Comparison of ENCODE assay signal across 9 mouse cellular contexts in genomic region chr17:7939640-7940039, GRCm38 (mm10). TPM values are rescaled to one million over a fixed set of nuclear protein-coding genes. Genes with fewer than 3 reads are reported as not detected.
DNase-seq lines count a peak whose midpoint lies in the region; ATAC-seq and TF ChIP-seq lines count a peak whose summit lies in the region.
"Had no signal": no experiment of that assay in that cellular context is flagged by ENCODE, and none has a peak within 500 bp of the region (broad histone marks: within the 10 kb centered on the region; RNA-seq: fewer than 3 reads in every experiment).

No protein-coding gene starts in this region.

- H3K4me2 ChIP-seq in forebrain, postnatal 0 days (ENCODE audit: low read depth), result no peak overlapping the region
- H3K4me2 ChIP-seq in forebrain, embryonic 16.5 days (ENCODE audit: low read length), result no peak overlapping the region
- H3K4me2 ChIP-seq: heart, embryonic 15.5 days had no signal

- H3K9me3 ChIP-seq in forebrain, postnatal 0 days (ENCODE audit: low read length), result no peaks in the 10 kb centered on the region
- H3K9me3 ChIP-seq in forebrain, embryonic 16.5 days (ENCODE audit: control insufficient read depth, low read length), result no peaks in the 10 kb centered on the region
- H3K9me3 ChIP-seq: heart, embryonic 15.5 days had no signal

- 0 out of 2 replicates have a peak, but pooled peaks cover under 1% of the 10 kb centered on the region for H3K4me1 ChIP-seq in forebrain, postnatal 0 days (ENCODE audit: insufficient read depth)
- no peaks in the 10 kb centered on the region for H3K4me1 ChIP-seq in forebrain, embryonic 16.5 days (replicated peaks; ENCODE audit: control insufficient read depth, insufficient read depth, low read length)
- H3K4me1 ChIP-seq: heart, embryonic 15.5 days had no signal

- ATAC-seq in forebrain, postnatal 0 days, result no peak
- ATAC-seq in forebrain, embryonic 16.5 days, result no peak
- peak; percentile 87 for ATAC-seq in common myeloid progenitor, adult 5-6 weeks (replicated peaks; ENCODE audit: low read depth, poor library complexity, severe bottlenecking)

- no peak overlapping the region for H3K4me3 ChIP-seq in forebrain, postnatal 0 days (ENCODE audit: low read depth, low read length)
- no peak overlapping the region for H3K4me3 ChIP-seq in forebrain, embryonic 16.5 days (replicated peaks; ENCODE audit: low read length)
- H3K4me3 ChIP-seq: heart, embryonic 15.5 days had no signal

- peak; percentile 35 for DNase-seq in forebrain, postnatal 0 days
- DNase-seq in ovary, postnatal 36 days (ENCODE audit: low spot score), result peak; percentile 19
- DNase-seq in ovary, postnatal 10 days (ENCODE audit: low spot score), result no peak
- peak; percentile 50 to 60 for DNase-seq in left cerebral cortex, postnatal 14 days (ENCODE audit: low spot score in 2 of 2)
- peak; percentile 48 for DNase-seq in right cerebral cortex, postnatal 14 days
- DNase-seq in c-Kit-positive CD71-positive TER-119-positive erythroid progenitor cells, embryonic 14.5 days (ENCODE audit: low spot score), result no peak

- no peaks in the 10 kb centered on the region for H3K27me3 ChIP-seq in forebrain, postnatal 0 days (ENCODE audit: insufficient read depth, low read length)
- no peaks in the 10 kb centered on the region for H3K27me3 ChIP-seq in forebrain, embryonic 16.5 days (replicated peaks; ENCODE audit: control insufficient read depth, insufficient read depth, low read length)
- H3K27me3 ChIP-seq: heart, embryonic 15.5 days had no signal

- H3K9ac ChIP-seq in forebrain, postnatal 0 days, result no peak overlapping the region
- H3K9ac ChIP-seq in forebrain, embryonic 16.5 days (replicated peaks; ENCODE audit: low read depth, low read length), result no peak overlapping the region
- H3K9ac ChIP-seq: heart, embryonic 15.5 days had no signal

- no peak overlapping the region for H3K27ac ChIP-seq in forebrain, postnatal 0 days (ENCODE audit: low read depth, low read length)
- H3K27ac ChIP-seq in forebrain, embryonic 16.5 days (ENCODE audit: low read length), result no peak overlapping the region
- H3K27ac ChIP-seq: heart, embryonic 15.5 days had no signal

- H3K36me3 ChIP-seq in forebrain, postnatal 0 days (ENCODE audit: insufficient read depth), result no peaks in the 10 kb centered on the region
- no peaks in the 10 kb centered on the region for H3K36me3 ChIP-seq in forebrain, embryonic 16.5 days (ENCODE audit: control insufficient read depth, insufficient read depth)
- H3K36me3 ChIP-seq: heart, embryonic 15.5 days had no signal

- intact Hi-C loops in left cerebral cortex, postnatal 14 days (cut with DNase I), result loop anchor here (2.0 to 10.0 kb wide), 2 partner anchors 71 to 995 kb away; partner anchors contain the start of gene Rsph3b

- 60% methylated on average over 8 of the region's 8 CpGs for WGBS in forebrain, postnatal 0 days
- 74% methylated on average over 8 of the region's 8 CpGs for WGBS in forebrain, embryonic 16.5 days

- TF ChIP-seq CTCF in forebrain, postnatal 0 days (IDR thresholded peaks at IDR 0.05; ENCODE audit: low read depth), result peak; percentile 55

RNA-seq across cellular contexts. Expression of gene Rsph3a, which starts 5.8 kb away (rescaled TPM):
- total RNA-seq in forebrain, postnatal 0 days (2014; rRNA removed), result 21.3 and 21.5 TPM in 2 replicates
- polyA plus RNA-seq in forebrain, postnatal 0 days (2015; fragmentation: Nextera tagmentation; extraction: Ambion mirVana), result 56.9 and 63.6 TPM in 2 replicates
- 68.0 and 77.9 TPM in 2 replicates for polyA plus RNA-seq in forebrain, embryonic 16.5 days (2015; fragmentation: Nextera tagmentation; extraction: Ambion mirVana)
- total RNA-seq in common myeloid progenitor, adult 5-6 weeks (2017), result 20.1 and 32.4 TPM in 2 replicates
- 10 to 100 TPM; 33.6 to 39.1 TPM for total RNA-seq in left cerebral cortex, postnatal 14 days (2021)

RNA-seq across cellular contexts. Expression of gene Tagap, which starts 13.8 kb away (rescaled TPM):
- 0.23 and 0.62 TPM in 2 replicates for total RNA-seq in forebrain, postnatal 0 days (2014; rRNA removed)
- polyA plus RNA-seq in forebrain, postnatal 0 days (2015; fragmentation: Nextera tagmentation; extraction: Ambion mirVana), result 0.28 and 0.47 TPM in 2 replicates
- polyA plus RNA-seq in forebrain, embryonic 16.5 days (2015; fragmentation: Nextera tagmentation; extraction: Ambion mirVana), result 0.36 and 0.43 TPM in 2 replicates
- total RNA-seq in common myeloid progenitor, adult 5-6 weeks (2017), result 10.1 and 12.4 TPM in 2 replicates
- total RNA-seq in left cerebral cortex, postnatal 14 days (2021), result 1 to 10 TPM; 4.9 TPM

Comparison
In these comparisons a context has a peak if more than half of its experiments do, and no peak if none do; other contexts are left out.
1. DNase-seq: peak in forebrain, postnatal 0 days (single experiment), ovary, postnatal 36 days (single experiment), left cerebral cortex, postnatal 14 days (2 of 2) and right cerebral cortex, postnatal 14 days (single experiment); none in ovary, postnatal 10 days (single experiment) and c-Kit-positive CD71-positive TER-119-positive erythroid progenitor cells, embryonic 14.5 days (single experiment).